Mouse (Mus musculus) hindbrain, embryonic 16.5 days (tissue): Measurements from ENCODE around the gene Spin1. TPM values are rescaled to one million over a fixed set of nuclear protein-coding genes. Genes with fewer than 3 reads are reported as not detected.

Source experiments
- ATAC-seq: fragments of 200-750 bp; cut with Nextera tagmentation; 2 replicates; pipeline ENCODE4 v1.8.0; 2017; ENCODE audit warnings: moderate TSS enrichment, moderate library complexity
- H3K27ac ChIP-seq: fragments of 300-500 bp; sonication (generic); 2 replicates; pipeline ENCODE4 v1.5.1; 2014; ENCODE audit warnings: low read depth, mild to moderate bottlenecking, control low read depth, low read length, moderate library complexity
- H3K27me3 ChIP-seq: fragments of 300-500 bp; sonication (generic); replicated peaks from 2 replicates; pipeline ENCODE4 v1.6.1; 2014; ENCODE audit warnings: low read length; ENCODE audit not compliant: control insufficient read depth, insufficient read depth
- H3K36me3 ChIP-seq: fragments of 300-500 bp; sonication (generic); 2 replicates; pipeline ENCODE4 v1.6.1; 2014; ENCODE audit warnings: mild to moderate bottlenecking, low read length, moderate library complexity, mixed read lengths; ENCODE audit not compliant: control insufficient read depth, insufficient read depth
- H3K4me1 ChIP-seq: fragments of 300-500 bp; sonication (generic); 2 replicates; pipeline ENCODE4 v1.6.1; 2014; ENCODE audit warnings: low read depth, low read length; ENCODE audit not compliant: control insufficient read depth, insufficient read depth
- H3K4me2 ChIP-seq: fragments of 300-500 bp; sonication (generic); 2 replicates; pipeline ENCODE4 v1.6.1; 2014; ENCODE audit warnings: mild to moderate bottlenecking, low read length, control low read depth, moderate library complexity
- H3K4me3 ChIP-seq: fragments of 300-500 bp; sonication (generic); 2 replicates; pipeline ENCODE4 v1.5.1; 2014; ENCODE audit warnings: mild to moderate bottlenecking, low read length, control low read depth, moderate library complexity
- H3K9ac ChIP-seq: fragments of 300-500 bp; sonication (generic); 2 replicates; pipeline ENCODE4 v1.6.1; 2014; ENCODE audit warnings: low read depth, mild to moderate bottlenecking, control low read depth, low read length, moderate library complexity
- H3K9me3 ChIP-seq: fragments of 300-500 bp; sonication (generic); 2 replicates; pipeline ENCODE4 v1.6.1; 2014; ENCODE audit warnings: mild to moderate bottlenecking, low read length, moderate library complexity; ENCODE audit not compliant: control insufficient read depth
- WGBS: fragments of 180-500 bp; shearing (Covaris S2); extraction: QIAGEN DNeasy Blood & Tissue Kit; methylation state at CpG from one replicate; pipeline ENCODE4 v1.1.7; 2014; 5-methylcytosine and 5-hydroxymethylcytosine counted together
- polyA plus RNA-seq: library from polyadenylated mRNA; unstranded; fragments of >200 nt; fragmentation: Nextera tagmentation; extraction: Ambion mirVana; gene quantifications from 2 replicates; pipeline ENCODE4 v1.2.1, GENCODE M21; 2015

Gene Spin1
- polyA plus RNA-seq, 1 experiment from 2014 or later: 145 TPM

DNA sequence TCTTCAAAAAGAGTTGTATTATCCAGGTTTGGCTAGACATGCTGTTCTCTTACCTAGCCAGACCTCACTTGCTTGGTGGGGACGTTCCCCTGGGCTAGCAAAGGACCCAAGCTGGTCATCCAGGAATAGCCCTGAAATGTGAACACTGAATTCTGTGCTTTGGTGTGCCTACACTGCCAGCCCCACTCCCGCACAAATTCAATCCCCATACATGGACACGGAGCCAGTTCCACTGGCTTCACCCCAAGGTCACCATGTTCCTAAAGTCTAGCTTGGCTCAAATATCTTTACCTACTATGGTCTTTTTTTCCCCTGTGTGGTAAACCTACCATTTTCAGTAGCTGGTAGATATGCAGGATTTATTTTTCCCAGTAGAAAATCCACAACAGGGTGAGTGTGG is 97.0 kb downstream of the Spin1 start:
- WGBS: 92% methylated on average over 3 of the region's 3 CpGs
- no peak for ATAC-seq

DNA sequence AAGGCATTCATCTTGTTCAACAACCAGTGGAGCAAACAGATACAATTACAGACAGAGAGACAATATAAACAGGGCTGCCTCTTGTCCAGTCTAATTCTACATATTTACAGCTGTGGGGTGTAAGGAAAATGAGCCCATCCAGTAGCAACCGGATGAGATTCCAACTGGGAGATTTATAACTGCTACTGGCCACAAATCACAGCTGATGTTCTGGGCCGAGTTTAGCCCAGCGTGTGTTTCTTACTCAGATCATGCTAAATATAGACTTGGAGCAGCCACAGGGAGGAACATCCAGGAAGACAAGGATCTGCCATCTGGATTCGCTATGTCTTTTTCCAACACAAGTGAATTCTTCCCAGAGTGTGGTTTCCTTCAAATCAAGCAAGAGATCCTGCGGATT is 97.5 kb downstream of the Spin1 start:
- Histone ChIP-seq H3K4me2 (no peak overlapping the region), H3K4me1 (no peaks in the 10 kb centered on the region), H3K27ac (no peak overlapping the region), H3K9me3 (no peaks in the 10 kb centered on the region), H3K27me3 (no peaks in the 10 kb centered on the region), H3K4me3 (no peak overlapping the region), H3K36me3 (no peaks in the 10 kb centered on the region), H3K9ac (no peak overlapping the region)
- 57% methylated on average over 5 of the region's 5 CpGs for WGBS
- ATAC-seq: no peak

More for the DNA sequence above, 97.0 kb downstream of the Spin1 start:
- Histone ChIP-seq H3K9ac (no peak overlapping the region), H3K4me1 (no peaks in the 10 kb centered on the region), H3K9me3 (no peaks in the 10 kb centered on the region), H3K27me3 (no peaks in the 10 kb centered on the region), H3K4me3 (no peak overlapping the region), H3K36me3 (no peaks in the 10 kb centered on the region), H3K27ac (no peak overlapping the region), H3K4me2 (no peak overlapping the region)

Other genes starting within 250 kb of the Spin1 start
- 4.1 and 6.0 TPM in 2 replicates for gene Nxnl2, start 70.1 kb downstream of the Spin1 start, polyA plus RNA-seq